Mouse (Mus musculus): ENCODE data around the gene Ncam1.
A peak's percentile ranks its signal among the peaks of the same experiment; 100 is the strongest.

Gene Ncam1

GRCm38 (mm10) chr9:49493979-49494649, 304.6 kb downstream of the Ncam1 start:
- peak; percentile 52 to 65 for DNase-seq

- DNase-seq, result no peak
These were observed 308.1 kb downstream of the Ncam1 start for GRCm38 (mm10) chr9:49490609-49491008.

- peak; percentile 84 to 90 for DNase-seq
These were observed 309.5 kb downstream of the Ncam1 start for GRCm38 (mm10) chr9:49488912-49489895.

- no peak for DNase-seq
These were observed 310.5 kb downstream of the Ncam1 start for GRCm38 (mm10) chr9:49488258-49488657.

GRCm38 (mm10) chr9:49487657-49487943, 311.1 kb downstream of the Ncam1 start:
- DNase-seq, result no peak

- DNase-seq, result no peak
These were observed 311.7 kb downstream of the Ncam1 start for GRCm38 (mm10) chr9:49486805-49487656.

- DNase-seq, result peak; percentile 89 to 94
These were observed 312.8 kb downstream of the Ncam1 start, which contains the start of gene Ttc12 for GRCm38 (mm10) chr9:49485892-49486311. Gene Ttc12, minus strand, starts transcription at chr9:49486225.

- peak in 1 of 2 experiments; percentile 60 for DNase-seq
These were observed 313.4 kb downstream of the Ncam1 start for GRCm38 (mm10) chr9:49485250-49485891.

GRCm38 (mm10) chr9:49483316-49483715, 315.4 kb downstream of the Ncam1 start:
- peak in 1 of 2 experiments; percentile 10 for DNase-seq

- DNase-seq, result no peak
These were observed 326.6 kb downstream of the Ncam1 start for GRCm38 (mm10) chr9:49472126-49472525.

- DNase-seq, result no peak
These were observed 327.8 kb downstream of the Ncam1 start for GRCm38 (mm10) chr9:49470946-49471345.

GRCm38 (mm10) chr9:49470006-49470405, 328.7 kb downstream of the Ncam1 start:
- no peak for DNase-seq

GRCm38 (mm10) chr9:49456136-49456535, 342.6 kb downstream of the Ncam1 start:
- no peak for DNase-seq

GRCm38 (mm10) chr9:49452396-49452795, 346.3 kb downstream of the Ncam1 start:
- no peak for DNase-seq

All from kidney, postnatal 25 days (tissue).